Mouse (Mus musculus): ENCODE measurements around the gene Ccdc8.

DNA sequence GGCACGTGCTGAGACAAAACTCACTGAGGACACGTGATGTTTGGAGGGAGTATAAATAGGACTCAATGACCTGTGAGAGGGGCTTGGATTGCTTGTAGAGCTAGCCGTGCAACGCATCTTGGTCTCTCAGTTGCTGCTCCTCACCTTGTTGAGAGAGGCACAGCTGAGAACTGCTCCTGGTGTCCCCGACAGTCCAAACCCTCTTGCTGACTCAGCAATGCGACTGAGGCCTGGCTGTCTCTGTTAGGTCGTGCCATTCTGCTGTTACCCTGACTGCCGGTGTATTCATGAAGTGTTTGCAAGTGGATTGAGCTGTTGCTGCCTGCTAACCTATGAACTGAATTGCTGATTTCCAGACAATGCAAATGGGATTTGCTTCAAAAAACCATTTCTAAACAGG is 16.2 kb upstream of the Ccdc8 start:
- TF ChIP-seq CTCF (IDR thresholded peaks at IDR 0.05) = no peak
- no peak for TF ChIP-seq EP300 (IDR thresholded peaks at IDR 0.05)
